ENCODE assay signal across 8 mouse cellular contexts in the genomic region with DNA sequence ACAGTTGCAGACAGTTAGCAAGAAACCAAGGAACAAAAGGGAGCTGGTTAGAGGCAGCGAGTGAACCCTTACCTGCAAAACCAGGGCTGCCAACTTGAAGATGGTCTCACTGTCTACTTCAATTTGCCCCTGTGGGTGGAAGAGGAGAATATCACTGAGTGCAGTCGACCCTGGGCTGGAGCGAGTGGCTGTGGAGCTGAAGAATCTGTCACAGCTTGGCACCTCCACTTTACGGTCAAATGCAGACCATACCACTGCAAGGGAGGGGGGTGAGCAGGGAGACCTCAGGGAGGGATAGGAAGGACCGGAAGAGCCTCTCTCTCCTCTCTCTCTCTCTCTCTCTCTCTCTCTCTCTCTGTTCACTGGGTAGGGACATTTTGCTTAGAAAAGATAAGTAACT.
DNase-seq lines count a peak whose midpoint lies in the region; ATAC-seq and TF ChIP-seq lines count a peak whose summit lies in the region.

No protein-coding gene starts in this region.

- TF ChIP-seq EP300 in stomach, postnatal 0 days (optimal IDR thresholded peaks at IDR 0.05), result no peak

- 0 out of 2 replicates have a peak overlapping the region, but pooled peaks have one; percentile 6 for H3K9ac ChIP-seq in lung, embryonic 14.5 days
- H3K9ac ChIP-seq in stomach, postnatal 0 days (ENCODE audit: low read length), result no peak overlapping the region

- TF ChIP-seq CTCF in lung, embryonic 14.5 days (IDR thresholded peaks at IDR 0.05; ENCODE audit: low read depth), result no peak
- no peak for TF ChIP-seq CTCF in stomach, postnatal 0 days (IDR thresholded peaks at IDR 0.05; ENCODE audit: low read depth)

- DNase-seq in lung, embryonic 14.5 days, result peak; percentile 60
- no peak for DNase-seq in lung, postnatal 36 days
- peak; percentile 22 for DNase-seq in heart, postnatal 4 days
- peak; percentile 27 for DNase-seq in lung, postnatal 10 days
- peak; percentile 68 for DNase-seq in stomach, postnatal 0 days (ENCODE audit: low spot score)
- DNase-seq in testis, postnatal 14 days (ENCODE audit: low spot score), result no peak
- DNase-seq in right cerebral cortex, postnatal 25 days, result no peak
- no peak for DNase-seq in spleen, postnatal 36 days (ENCODE audit: low spot score in 2 of 2)

- H3K4me3 ChIP-seq in lung, embryonic 14.5 days (ENCODE audit: low read depth, low read length), result peak overlapping the region; percentile 27
- H3K4me3 ChIP-seq in stomach, postnatal 0 days (ENCODE audit: low read depth, low read length), result no peak overlapping the region

- H3K9me3 ChIP-seq in lung, embryonic 14.5 days (ENCODE audit: low read depth, low read length), result no peaks in the 10 kb centered on the region
- no peaks in the 10 kb centered on the region for H3K9me3 ChIP-seq in stomach, postnatal 0 days (ENCODE audit: control insufficient read depth, low read length)

- peaks cover 15% of the 10 kb centered on the region for H3K4me1 ChIP-seq in lung, embryonic 14.5 days (ENCODE audit: insufficient read depth)
- H3K4me1 ChIP-seq in stomach, postnatal 0 days (replicated peaks; ENCODE audit: control insufficient read depth, insufficient read depth), result peaks cover 6% of the 10 kb centered on the region; the same call in 1 of the 2 replicates

- 9% methylated on average over 5 of the region's 5 CpGs for WGBS in lung, embryonic 14.5 days
- 29% methylated on average over 5 of the region's 5 CpGs for WGBS in stomach, postnatal 0 days

- H3K27ac ChIP-seq in lung, embryonic 14.5 days (ENCODE audit: low read depth), result peak overlapping the region; percentile 56
- peak overlapping the region; percentile 83 for H3K27ac ChIP-seq in stomach, postnatal 0 days (replicated peaks)

- no peak for ATAC-seq in lung, embryonic 14.5 days (ENCODE audit: insufficient read depth)
- peak; percentile 48; the same call in 1 of the 2 replicates for ATAC-seq in stomach, postnatal 0 days (ENCODE audit: low FRiP score, low TSS enrichment)

- no peaks in the 10 kb centered on the region for H3K36me3 ChIP-seq in lung, embryonic 14.5 days (ENCODE audit: insufficient read depth)
- H3K36me3 ChIP-seq in stomach, postnatal 0 days (ENCODE audit: control insufficient read depth, insufficient read depth, low read length), result no peaks in the 10 kb centered on the region

- peak overlapping the region; percentile 50 for H3K4me2 ChIP-seq in lung, embryonic 14.5 days
- H3K4me2 ChIP-seq in stomach, postnatal 0 days (replicated peaks; ENCODE audit: low read depth), result peak overlapping the region; percentile 35

- no peaks in the 10 kb centered on the region for H3K27me3 ChIP-seq in lung, embryonic 14.5 days (ENCODE audit: insufficient read depth, low read length)
- no peaks in the 10 kb centered on the region for H3K27me3 ChIP-seq in stomach, postnatal 0 days (ENCODE audit: control insufficient read depth, insufficient read depth, low read length)

Comparison
In these comparisons a context has a peak if more than half of its experiments do, and no peak if none do; other contexts are left out.
1. DNase-seq: peak in lung, embryonic 14.5 days (single experiment), heart, postnatal 4 days (single experiment), lung, postnatal 10 days (single experiment) and stomach, postnatal 0 days (single experiment); none in lung, postnatal 36 days (single experiment), testis, postnatal 14 days (single experiment), right cerebral cortex, postnatal 25 days (single experiment) and spleen, postnatal 36 days (0 of 2).